Mouse (Mus musculus) megakaryocyte, embryonic 14.5 days (primary cell): ENCODE data around the gene 4930502E18Rik.

Experiments used
- FLI1 ChIP-seq: IDR thresholded peaks from 2 replicates; pipeline ENCODE4 v1.6.1; 2012; ENCODE audit warnings: low read length, inconsistent platforms, mixed read lengths
- GATA1 ChIP-seq: IDR thresholded peaks from 3 replicates; pipeline ENCODE4 v1.6.1; 2012; ENCODE audit warnings: mixed read lengths, low read length, inconsistent platforms, borderline replicate concordance

GRCm38 (mm10) chrX:53776276-53776675 lies 51.6 kb downstream of the 4930502E18Rik start, which contains the start of gene Zfp36l3:
- no peak for TF ChIP-seq GATA1
- no peak for TF ChIP-seq FLI1
